Mouse (Mus musculus) intestine, embryonic 16.5 days (tissue): Measurements from ENCODE around the gene Ifi27. TPM values are rescaled to one million over a fixed set of nuclear protein-coding genes. Genes with fewer than 3 reads are reported as not detected.
"Not testable (repeated sequence)": the region's sequence is repeated elsewhere in the genome, so short reads cannot be mapped to it uniquely, and the experiment has no call there.

ENCODE experiments used
- ATAC-seq: fragments of 200-750 bp; cut with Nextera tagmentation; 2 replicates; pipeline ENCODE4 v1.8.0; 2017; ENCODE audit warnings: moderate TSS enrichment, moderate library complexity
- H3K27ac ChIP-seq: fragments of 300-500 bp; sonication (generic); 2 replicates; pipeline ENCODE4 v1.5.1; 2014; ENCODE audit warnings: mild to moderate bottlenecking, low read length
- H3K27me3 ChIP-seq: fragments of 300-500 bp; sonication (generic); replicated peaks from 2 replicates; pipeline ENCODE4 v1.6.1; 2014; ENCODE audit warnings: low read length, control low read depth, mixed read lengths; ENCODE audit not compliant: control insufficient read depth, insufficient read depth
- H3K36me3 ChIP-seq: fragments of 300-500 bp; sonication (generic); 2 replicates; pipeline ENCODE4 v1.6.1; 2014; ENCODE audit warnings: low read length, control low read depth; ENCODE audit not compliant: control insufficient read depth, insufficient read depth
- H3K4me1 ChIP-seq: fragments of 300-500 bp; sonication (generic); 2 replicates; pipeline ENCODE4 v1.6.1; 2014; ENCODE audit warnings: low read length, control low read depth, mixed read lengths; ENCODE audit not compliant: control insufficient read depth, insufficient read depth
- H3K4me2 ChIP-seq: fragments of 300-500 bp; sonication (generic); 2 replicates; pipeline ENCODE4 v1.6.1; 2014; ENCODE audit warnings: low read depth, low read length, control low read depth
- H3K4me3 ChIP-seq: fragments of 300-500 bp; sonication (generic); 2 replicates; pipeline ENCODE4 v1.5.1; 2014; ENCODE audit warnings: mild to moderate bottlenecking, low read length
- H3K9ac ChIP-seq: fragments of 300-500 bp; sonication (generic); 2 replicates; pipeline ENCODE4 v1.6.1; 2014; ENCODE audit warnings: low read depth, low read length
- H3K9me3 ChIP-seq: fragments of 300-500 bp; sonication (generic); 2 replicates; pipeline ENCODE4 v1.6.1; 2016; ENCODE audit warnings: low read length, control low read depth; ENCODE audit not compliant: control insufficient read depth
- WGBS: fragments of 180-500 bp; shearing (Covaris S2); extraction: QIAGEN DNeasy Blood & Tissue Kit; methylation state at CpG from one replicate; pipeline ENCODE4 v1.1.7; 2014; 5-methylcytosine and 5-hydroxymethylcytosine counted together
- polyA plus RNA-seq: library from polyadenylated mRNA; unstranded; fragments of >200 nt; fragmentation: Nextera tagmentation; extraction: Ambion mirVana; gene quantifications from 2 replicates; pipeline ENCODE4 v1.2.1, GENCODE M21; 2015

Ifi27 gene
- polyA plus RNA-seq, 1 experiment from 2014 or later, result 45.4 TPM

GRCm38 (mm10) chr12:103484200-103484972, 50.4 kb downstream of the Ifi27 start:
- H3K4me3 ChIP-seq, H3K27me3 ChIP-seq, H3K4me1 ChIP-seq, H3K9me3 ChIP-seq, H3K9ac ChIP-seq, H3K4me2 ChIP-seq, H3K36me3 ChIP-seq: not testable (repeated sequence)
- WGBS, result 56% methylated on average over 9 of the region's 9 CpGs
- 0 out of 2 replicates have a peak overlapping the region, but pooled peaks have one; percentile 7 for H3K27ac ChIP-seq
- peak; percentile 85 for ATAC-seq

- no peaks in the 10 kb centered on the region for H3K4me1 ChIP-seq
- no peaks in the 10 kb centered on the region for H3K27me3 ChIP-seq
- no peak overlapping the region for H3K4me3 ChIP-seq
- H3K4me2 ChIP-seq, result no peak overlapping the region
- H3K9me3 ChIP-seq, result no peaks in the 10 kb centered on the region
- no peak overlapping the region for H3K27ac ChIP-seq
- 88% methylated on average over 1 of the region's 1 CpGs for WGBS
- H3K36me3 ChIP-seq, result no peaks in the 10 kb centered on the region
- H3K9ac ChIP-seq, result no peak overlapping the region
- no peak for ATAC-seq
Observed at GRCm38 (mm10) chr12:103486726-103487125, 52.7 kb downstream of the Ifi27 start.

- H3K9me3 ChIP-seq, result no peaks in the 10 kb centered on the region
- no peaks in the 10 kb centered on the region for H3K27me3 ChIP-seq
- H3K9ac ChIP-seq, result no peak overlapping the region
- no peak overlapping the region for H3K27ac ChIP-seq
- H3K36me3 ChIP-seq, result no peaks in the 10 kb centered on the region
- ATAC-seq, result no peak
- 51% methylated on average over 4 of the region's 4 CpGs for WGBS
- no peak overlapping the region for H3K4me3 ChIP-seq
- no peak overlapping the region for H3K4me2 ChIP-seq
- no peaks in the 10 kb centered on the region for H3K4me1 ChIP-seq
Observed at GRCm38 (mm10) chr12:103487276-103487675, 53.3 kb downstream of the Ifi27 start.

GRCm38 (mm10) chr12:103487750-103488149, 53.7 kb downstream of the Ifi27 start:
- Histone ChIP-seq H3K27me3 (no peaks in the 10 kb centered on the region), H3K9me3 (no peaks in the 10 kb centered on the region), H3K36me3 (no peaks in the 10 kb centered on the region), H3K4me3 (no peak overlapping the region), H3K4me2 (no peak overlapping the region), H3K27ac (no peak overlapping the region), H3K4me1 (no peaks in the 10 kb centered on the region), H3K9ac (no peak overlapping the region)
- 61% methylated on average over 2 of the region's 2 CpGs for WGBS
- ATAC-seq, result no peak

Other genes starting within 250 kb of the Ifi27 start
- 0.65 and 0.76 TPM in 2 replicates for gene Prima1, start 192.1 kb upstream of the Ifi27 start, polyA plus RNA-seq
- gene Fam181a, start 123.2 kb upstream of the Ifi27 start, polyA plus RNA-seq, result not detected in 2 replicates
- gene Asb2, start 78.2 kb upstream of the Ifi27 start, polyA plus RNA-seq, result 22.5 and 23.6 TPM in 2 replicates
- gene Otub2, start 45.5 kb upstream of the Ifi27 start, polyA plus RNA-seq, result 5.5 and 5.6 TPM in 2 replicates
- gene 9330161L09Rik, start 26.4 kb upstream of the Ifi27 start, polyA plus RNA-seq, result 0.13 TPM in 1 of 2 replicates, not detected in the other
- 68.2 and 85.0 TPM in 2 replicates for gene Ddx24, start 8.4 kb upstream of the Ifi27 start, polyA plus RNA-seq
- gene Ifi27l2a, start 9.5 kb downstream of the Ifi27 start, polyA plus RNA-seq, result 15.4 and 16.7 TPM in 2 replicates
- 66.6 and 78.2 TPM in 2 replicates for gene Ifi27l2b, start 23.0 kb downstream of the Ifi27 start, polyA plus RNA-seq
- gene Ppp4r4, start 98.1 kb downstream of the Ifi27 start, polyA plus RNA-seq, result 0.76 TPM in 2 replicates
- 1.3 and 1.9 TPM in 2 replicates for gene Serpina10, start 197.2 kb downstream of the Ifi27 start, polyA plus RNA-seq
- 53.8 and 90.3 TPM in 2 replicates for gene Serpina6, start 223.0 kb downstream of the Ifi27 start, polyA plus RNA-seq
- gene Serpina16, start 241.9 kb downstream of the Ifi27 start, polyA plus RNA-seq, result 0.09 and 0.31 TPM in 2 replicates